Mouse (Mus musculus) neutrophil, adult 5-6 weeks (primary cell): ENCODE measurements around the gene Ate1. TPM values are rescaled to one million over a fixed set of nuclear protein-coding genes. Genes with fewer than 3 reads are reported as not detected.

Experiments
- ATAC-seq: fragments of 151-379, 151-347 bp; 2 replicates; pipeline ENCODE4 v1.8.0; 2017; ENCODE audit warnings: mild to moderate bottlenecking, moderate TSS enrichment; ENCODE audit not compliant: insufficient number of reproducible peaks, poor library complexity, low FRiP score, severe bottlenecking; ENCODE audit errors: extremely low read depth
- total RNA-seq: library from RNA; stranded (forward); fragments of 200-1000 nt; gene quantifications from 2 replicates; pipeline ENCODE4 v1.2.3, GENCODE M21; 2017

The Ate1 gene
- total RNA-seq, 1 experiment from 2014 or later = 77.6 TPM

DNA sequence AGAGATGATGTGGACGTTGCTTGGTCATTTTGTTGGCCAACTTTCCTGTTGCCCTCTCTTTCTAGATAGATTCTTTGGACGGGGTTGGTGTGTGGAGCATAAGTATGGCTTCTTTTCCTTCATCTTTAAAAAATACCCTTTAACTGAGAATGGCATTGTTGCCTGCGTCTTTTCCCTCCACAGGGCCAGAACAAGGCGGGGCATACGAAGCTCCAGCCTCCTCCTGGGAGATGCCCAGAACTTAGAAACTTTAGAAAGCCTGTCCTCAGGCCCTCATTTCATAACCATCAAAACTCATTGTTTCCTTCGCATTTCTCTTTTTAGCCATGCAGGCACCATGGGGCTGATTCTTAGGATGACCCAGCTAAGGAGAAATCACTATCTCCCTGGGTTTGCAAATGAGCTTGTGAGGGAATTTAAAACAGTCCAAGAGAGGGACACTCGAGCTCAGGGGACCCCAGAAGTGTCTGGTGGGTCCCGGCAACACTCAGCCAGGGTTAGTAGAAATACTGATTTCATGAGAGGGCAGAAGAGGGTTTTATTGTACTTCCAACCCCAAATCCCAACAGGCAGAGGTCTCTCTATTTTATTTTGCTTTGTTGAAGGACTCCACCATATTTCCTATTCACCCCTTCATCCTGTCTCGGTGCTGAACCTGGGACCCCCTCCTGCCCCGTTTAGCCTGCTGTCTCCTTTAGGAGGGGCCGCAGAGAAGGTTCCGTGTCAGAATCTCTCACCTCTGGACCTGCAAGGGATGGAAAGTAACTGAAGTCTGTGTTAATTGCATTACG, 151.9 kb downstream of the Ate1 start:
- no peak for ATAC-seq

- no peak for ATAC-seq
Measured at GRCm38 (mm10) chr7:130367222-130368035, 152.7 kb downstream of the Ate1 start.

- no peak for ATAC-seq
Measured at GRCm38 (mm10) chr7:130365711-130366110, 154.5 kb downstream of the Ate1 start.

Other genes with a start within 250 kb of the Ate1 start
- gene Nsmce4a, start 52.7 kb upstream of the Ate1 start, total RNA-seq = 155 and 165 TPM in 2 replicates
- 0.35 and 1.2 TPM in 2 replicates for gene Tacc2, start 57.1 kb upstream of the Ate1 start, total RNA-seq